Mouse (Mus musculus) cerebellum, adult 8-10 months (tissue): ENCODE measurements around the gene Lctl.
"Not testable (repeated sequence)": the region's sequence is repeated elsewhere in the genome, so short reads cannot be mapped to it uniquely, and the experiment has no call there.

Experiments
- DNase-seq: peaks from one replicate; pipeline ENCODE4 v3.0.0; 2022

Gene Lctl

GRCm38 (mm10) chr9:64120584-64121277 is 3.8 kb downstream of the Lctl start:
- DNase-seq, result no peak

- DNase-seq, result no peak
These were observed 5.7 kb downstream of the Lctl start for GRCm38 (mm10) chr9:64122601-64123000.

GRCm38 (mm10) chr9:64124846-64125245 is 7.9 kb downstream of the Lctl start:
- DNase-seq, result not testable (repeated sequence)

- no peak for DNase-seq
These were observed 8.4 kb downstream of the Lctl start for GRCm38 (mm10) chr9:64125307-64125706.

- DNase-seq, result no peak
These were observed 9.2 kb downstream of the Lctl start for GRCm38 (mm10) chr9:64126121-64126520.

GRCm38 (mm10) chr9:64131623-64132022 is 14.7 kb downstream of the Lctl start:
- DNase-seq, result no peak

GRCm38 (mm10) chr9:64138896-64139295 is 21.9 kb downstream of the Lctl start:
- DNase-seq, result peak; percentile 48

GRCm38 (mm10) chr9:64139879-64140278 is 22.9 kb downstream of the Lctl start:
- DNase-seq, result no peak

- DNase-seq, result no peak
These were observed 39.7 kb downstream of the Lctl start for GRCm38 (mm10) chr9:64156641-64157040.

- DNase-seq, result no peak
These were observed 43.5 kb downstream of the Lctl start for GRCm38 (mm10) chr9:64160471-64160870.

GRCm38 (mm10) chr9:64169967-64170366 is 53.0 kb downstream of the Lctl start:
- not testable (repeated sequence) for DNase-seq

- DNase-seq, result no peak
These were observed 55.3 kb downstream of the Lctl start for GRCm38 (mm10) chr9:64172145-64172815.

- DNase-seq, result peak; percentile 83
These were observed 56.1 kb downstream of the Lctl start, which contains the start of the genes Zwilch and Rpl4 for GRCm38 (mm10) chr9:64172816-64173665. Zwilch (minus strand) TSS chr9:64173104. Rpl4 (plus strand) TSS chr9:64173375.

- DNase-seq, result no peak
These were observed 56.8 kb downstream of the Lctl start for GRCm38 (mm10) chr9:64173666-64174220.

- no peak for DNase-seq
These were observed 57.4 kb downstream of the Lctl start for GRCm38 (mm10) chr9:64174341-64174740.

- DNase-seq, result no peak
These were observed 57.8 kb downstream of the Lctl start for GRCm38 (mm10) chr9:64174766-64175165.

- no peak for DNase-seq
These were observed 58.4 kb downstream of the Lctl start for GRCm38 (mm10) chr9:64175378-64175777.

GRCm38 (mm10) chr9:64178610-64178973 is 61.6 kb downstream of the Lctl start:
- no peak for DNase-seq

GRCm38 (mm10) chr9:64178974-64179646 is 62.2 kb downstream of the Lctl start, which contains the start of gene Snapc5:
Snapc5 (plus strand) TSS chr9:64179274.
- DNase-seq, result peak; percentile 81

- not testable (repeated sequence) for DNase-seq
These were observed 66.3 kb downstream of the Lctl start for GRCm38 (mm10) chr9:64183295-64183694.

- no peak for DNase-seq
These were observed 67.4 kb downstream of the Lctl start for GRCm38 (mm10) chr9:64184166-64184840.
